Mouse (Mus musculus) thymus, adult 2 months (tissue): ENCODE measurements at regions not wholly inside any gene's neighbourhood (a gene's known extent, or its start where the extent isn't known, plus 50 kb on each side); places are given as distances from the start of the nearest gene placed in this dataset.

Source experiments
- CTCF ChIP-seq: fragments of 200-500 bp; IDR thresholded peaks from 2 replicates; pipeline ENCODE4 v1.5.1; 2012; ENCODE audit warnings: mild to moderate bottlenecking, control low read depth, low read length, moderate library complexity, borderline replicate concordance; ENCODE audit not compliant: control insufficient read depth, poor library complexity, insufficient read depth; ENCODE audit errors: extremely low read depth
- POLR2A ChIP-seq: fragments of 200-500 bp; IDR thresholded peaks from 2 replicates; pipeline ENCODE4 v1.6.1; 2012; ENCODE audit warnings: mild to moderate bottlenecking, low read length, control low read depth, moderate library complexity; ENCODE audit not compliant: control insufficient read depth, poor library complexity, insufficient read depth; ENCODE audit errors: extremely low read depth

GRCm38 (mm10) chr1:124652872-124653271, 607.5 kb upstream of the Dpp10 start:
- TF ChIP-seq POLR2A = no peak
- TF ChIP-seq CTCF = no peak
